Mouse (Mus musculus) midbrain, embryonic 14.5 days (tissue): Measurements from ENCODE around the gene Kif1bp. TPM values are rescaled to one million over a fixed set of nuclear protein-coding genes. Genes with fewer than 3 reads are reported as not detected.
"Not testable (repeated sequence)": the region's sequence is repeated elsewhere in the genome, so short reads cannot be mapped to it uniquely, and the experiment has no call there.

Experiments
- ATAC-seq: fragments of 200-750 bp; cut with Nextera tagmentation; 2 replicates; pipeline ENCODE4 v1.8.0; 2017; ENCODE audit warnings: moderate number of reproducible peaks, moderate library complexity; ENCODE audit not compliant: low FRiP score, low TSS enrichment
- DNase-seq: peaks from one replicate; pipeline ENCODE4 v3.0.0-alpha.2; 2015
- H3K27ac ChIP-seq: fragments of 300-500 bp; sonication (generic); replicated peaks from 2 replicates; pipeline ENCODE4 v1.5.1; 2014; ENCODE audit warnings: mild to moderate bottlenecking, low read depth, low read length, moderate library complexity
- H3K27me3 ChIP-seq: fragments of 300-500 bp; sonication (generic); 2 replicates; pipeline ENCODE4 v1.6.1; 2014; ENCODE audit warnings: low read length, control low read depth, mixed read lengths; ENCODE audit not compliant: control insufficient read depth, insufficient read depth
- H3K36me3 ChIP-seq: fragments of 300-500 bp; sonication (generic); 2 replicates; pipeline ENCODE4 v1.6.1; 2014; ENCODE audit warnings: low read length, control low read depth; ENCODE audit not compliant: control insufficient read depth, insufficient read depth
- H3K4me1 ChIP-seq: fragments of 300-500 bp; sonication (generic); 2 replicates; pipeline ENCODE4 v1.6.1; 2014; ENCODE audit warnings: mild to moderate bottlenecking, antibody characterized with exemption, low read length, control low read depth; ENCODE audit not compliant: control insufficient read depth, insufficient read depth
- H3K4me2 ChIP-seq: fragments of 300-500 bp; sonication (generic); 2 replicates; pipeline ENCODE4 v1.6.1; 2014; ENCODE audit warnings: mild to moderate bottlenecking, low read length, moderate library complexity
- H3K4me3 ChIP-seq: fragments of 300-500 bp; sonication (generic); replicated peaks from 2 replicates; pipeline ENCODE4 v1.5.1; 2014; ENCODE audit warnings: low read depth, low read length
- H3K9ac ChIP-seq: fragments of 300-500 bp; sonication (generic); replicated peaks from 2 replicates; pipeline ENCODE4 v1.6.1; 2014; ENCODE audit warnings: mild to moderate bottlenecking, low read length, moderate library complexity
- H3K9me3 ChIP-seq: fragments of 300-500 bp; sonication (generic); 2 replicates; pipeline ENCODE4 v1.6.1; 2016; ENCODE audit warnings: low read length, control low read depth, mixed read lengths; ENCODE audit not compliant: control insufficient read depth
- WGBS: fragments of 180-500 bp; shearing (Covaris S2); extraction: QIAGEN DNeasy Blood & Tissue Kit; methylation state at CpG from one replicate; pipeline ENCODE4 v1.1.7; 2014; 5-methylcytosine and 5-hydroxymethylcytosine counted together
- polyA plus RNA-seq: library from polyadenylated mRNA; unstranded; fragments of >200 nt; fragmentation: Nextera tagmentation; extraction: Ambion mirVana; gene quantifications from 2 replicates; pipeline ENCODE4 v1.2.1, GENCODE M21; 2014

The Kif1bp gene
- polyA plus RNA-seq, 1 experiment from 2014 or later = 85.3 TPM

DNA sequence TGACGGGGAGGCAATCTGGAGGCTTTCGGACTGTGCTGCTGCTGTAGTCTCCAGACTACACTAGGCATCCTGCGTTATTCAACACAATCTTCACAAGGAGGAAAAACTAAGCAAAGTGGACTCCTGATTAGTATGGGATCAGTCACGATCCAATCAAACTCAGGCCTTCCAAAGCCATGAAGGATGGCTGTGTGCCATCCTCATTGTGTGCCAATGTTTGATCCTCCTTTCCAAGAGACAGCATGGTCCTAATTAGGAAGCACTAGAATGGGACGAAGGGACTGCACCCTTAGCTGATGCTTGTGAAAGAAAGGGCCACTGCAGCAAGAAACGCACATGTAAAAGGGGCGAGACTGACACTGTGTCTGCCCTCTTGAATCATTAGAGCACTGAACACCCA is 14.2 kb upstream of the Kif1bp start:
- no peak overlapping the region for H3K27ac ChIP-seq
- H3K36me3 ChIP-seq = peaks cover 85% of the 10 kb centered on the region
- H3K4me3 ChIP-seq = no peak overlapping the region
- H3K27me3 ChIP-seq = no peaks in the 10 kb centered on the region
- no peaks in the 10 kb centered on the region for H3K9me3 ChIP-seq
- H3K9ac ChIP-seq = no peak overlapping the region
- no peak for ATAC-seq
- H3K4me1 ChIP-seq = no peaks in the 10 kb centered on the region
- H3K4me2 ChIP-seq = no peak overlapping the region
- no peak for DNase-seq
- WGBS = 91% methylated on average over 7 of the region's 7 CpGs

DNA sequence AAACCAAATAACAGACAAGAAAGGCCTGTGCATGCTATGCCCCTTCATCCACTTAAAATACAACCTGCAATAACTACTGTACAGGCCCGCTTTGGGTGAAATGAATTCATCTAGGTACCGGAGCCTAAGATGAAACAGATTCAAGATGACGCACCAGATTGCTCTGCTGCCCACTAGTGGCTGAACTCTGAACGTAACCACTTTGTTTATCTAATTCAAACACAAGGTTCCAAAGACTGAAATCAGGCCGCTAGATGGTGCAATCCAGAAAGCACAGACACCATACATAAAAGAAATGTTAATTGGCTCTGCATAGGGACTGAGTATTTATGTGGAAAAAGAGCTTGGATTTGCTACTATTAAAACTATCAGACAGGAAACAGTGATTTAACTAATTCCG is 11.9 kb upstream of the Kif1bp start:
- Histone ChIP-seq H3K27ac (no peak overlapping the region), H3K9me3 (no peaks in the 10 kb centered on the region), H3K27me3 (no peaks in the 10 kb centered on the region), H3K4me1 (no peaks in the 10 kb centered on the region), H3K9ac (no peak overlapping the region), H3K36me3 (peaks cover 90% of the 10 kb centered on the region), H3K4me3 (no peak overlapping the region), H3K4me2 (no peak overlapping the region)
- no peak for ATAC-seq
- WGBS = 27% methylated on average over 6 of the region's 6 CpGs
- DNase-seq = peak; percentile 96

DNA sequence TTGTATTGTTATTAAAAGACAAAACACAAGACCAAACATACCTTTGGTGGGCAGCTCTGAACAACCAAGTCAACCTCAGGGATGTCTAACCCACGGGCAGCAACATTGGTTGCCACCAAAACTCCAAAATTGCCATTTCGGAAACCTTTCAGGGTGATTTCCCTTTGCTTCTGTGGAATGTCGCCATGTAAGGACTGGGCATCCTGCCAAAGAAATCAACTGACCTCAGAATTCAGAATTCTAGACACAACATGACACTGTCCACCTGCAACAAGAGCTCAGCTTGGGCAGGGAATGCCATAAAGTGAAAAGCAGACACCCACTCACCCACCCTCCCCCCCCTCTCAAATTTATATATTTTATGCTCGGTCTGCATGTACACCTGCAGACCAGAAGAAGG is 10.4 kb upstream of the Kif1bp start:
- 87% methylated on average over 4 of the region's 4 CpGs for WGBS
- H3K9me3 ChIP-seq = no peaks in the 10 kb centered on the region
- H3K9ac ChIP-seq = no peak overlapping the region
- DNase-seq = peak; percentile 8
- no peak overlapping the region for H3K4me3 ChIP-seq
- no peak for ATAC-seq
- no peaks in the 10 kb centered on the region for H3K27me3 ChIP-seq
- no peak overlapping the region for H3K27ac ChIP-seq
- H3K4me1 ChIP-seq = no peaks in the 10 kb centered on the region
- no peak overlapping the region for H3K4me2 ChIP-seq
- peaks cover 92% of the 10 kb centered on the region for H3K36me3 ChIP-seq

DNA sequence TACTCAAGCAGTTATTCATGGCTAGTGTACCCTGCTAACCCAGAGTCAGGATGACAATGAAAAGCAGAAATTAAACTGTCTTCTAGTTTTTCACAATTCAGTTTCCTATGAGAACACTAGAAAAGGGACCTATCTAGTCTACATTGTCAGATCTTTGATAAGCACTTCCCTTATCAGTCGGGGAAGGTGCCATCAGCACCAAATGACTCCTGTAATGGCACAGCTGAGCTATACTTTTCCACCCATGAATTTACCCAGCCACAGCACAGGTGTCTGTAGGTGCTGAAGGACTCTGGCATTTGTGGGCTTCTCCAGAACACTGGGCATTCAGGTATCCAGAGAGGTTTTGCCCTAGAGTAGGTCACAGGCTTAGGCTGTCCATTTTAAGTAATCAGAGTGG is 5.0 kb upstream of the Kif1bp start:
- Histone ChIP-seq H3K27ac (no peak overlapping the region), H3K36me3 (peaks cover 79% of the 10 kb centered on the region), H3K27me3 (no peaks in the 10 kb centered on the region), H3K9me3 (no peaks in the 10 kb centered on the region), H3K4me1 (peaks cover 3% of the 10 kb centered on the region; the same call in 1 of the 2 replicates), H3K4me3 (no peak overlapping the region), H3K4me2 (no peak overlapping the region), H3K9ac (no peak overlapping the region)
- ATAC-seq (no peak), DNase-seq (no peak)
- 97% methylated on average over 1 of the region's 1 CpGs for WGBS

DNA sequence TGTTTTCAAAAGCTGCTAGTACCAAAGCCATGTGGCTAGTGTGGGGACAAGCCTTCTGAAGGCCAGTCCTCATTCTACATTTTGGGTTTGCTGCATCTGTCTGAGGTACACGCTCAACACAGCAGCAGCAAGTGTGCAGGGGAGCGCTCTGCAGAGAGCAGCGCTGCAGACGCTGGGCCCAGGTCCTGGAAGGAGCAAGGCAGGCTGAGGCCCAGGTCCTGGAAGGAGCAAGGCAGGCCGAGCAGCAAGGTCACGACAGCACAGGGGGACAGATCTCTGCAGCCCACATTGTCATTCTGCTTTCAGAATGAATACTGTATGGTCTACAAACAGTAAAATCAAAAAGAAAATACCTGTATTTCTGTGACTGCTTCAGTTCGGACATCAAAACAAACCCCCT is 4.4 kb upstream of the Kif1bp start:
- Histone ChIP-seq H3K4me3 (no peak overlapping the region), H3K36me3 (peaks cover 73% of the 10 kb centered on the region), H3K4me2 (no peak overlapping the region), H3K27ac (no peak overlapping the region), H3K4me1 (peaks cover 3% of the 10 kb centered on the region; the same call in 1 of the 2 replicates), H3K27me3 (no peaks in the 10 kb centered on the region), H3K9ac (no peak overlapping the region), H3K9me3 (no peaks in the 10 kb centered on the region)
- DNase-seq = no peak
- 88% methylated on average over 7 of the region's 7 CpGs for WGBS
- no peak for ATAC-seq

DNA sequence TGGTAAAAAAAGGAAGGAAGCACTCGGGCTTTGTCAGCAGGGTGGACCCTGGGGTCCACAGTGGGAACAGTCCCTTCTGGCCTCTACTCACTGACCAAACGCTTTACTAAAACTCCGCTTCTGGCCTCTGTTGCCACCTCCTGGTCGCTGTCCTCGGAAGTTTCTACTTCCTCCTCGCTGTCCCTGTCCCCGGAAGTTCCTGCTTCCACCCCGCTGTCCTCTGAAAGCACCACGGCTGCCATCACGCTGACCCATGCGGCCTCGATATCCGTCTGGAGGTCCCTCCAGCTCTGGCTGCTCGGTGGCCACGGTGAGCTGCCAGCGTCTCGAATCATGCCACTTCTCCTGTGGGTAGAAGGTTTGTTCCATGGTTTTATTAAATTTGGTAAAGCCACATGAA is 4.0 kb upstream of the Kif1bp start:
- no peaks in the 10 kb centered on the region for H3K27me3 ChIP-seq
- DNase-seq = no peak
- WGBS = 93% methylated on average over 17 of the region's 17 CpGs

DNA sequence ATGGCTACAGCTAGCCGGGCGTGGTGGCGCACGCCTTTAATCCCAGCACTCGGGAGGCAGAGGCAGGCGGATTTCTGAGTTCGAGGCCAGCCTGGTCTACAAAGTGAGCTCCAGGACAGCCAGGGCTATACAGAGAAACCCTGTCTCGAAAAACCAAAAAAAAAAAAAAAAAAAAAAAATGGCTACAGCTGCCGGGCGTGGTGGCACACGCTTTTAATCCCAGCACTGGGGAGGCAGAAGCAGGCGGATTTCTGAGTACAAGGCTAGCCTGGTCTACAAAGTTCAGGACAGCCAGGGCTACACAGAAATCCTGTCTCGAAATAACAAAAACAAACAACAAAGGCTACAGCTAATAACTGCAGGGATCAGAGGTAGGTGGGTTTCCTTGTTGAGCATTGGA is 872 bp upstream of the Kif1bp start:
- peaks cover 56% of the 10 kb centered on the region for H3K36me3 ChIP-seq
- not testable (repeated sequence) for H3K4me3 ChIP-seq, ATAC-seq

More for the DNA sequence above, 4.0 kb upstream of the Kif1bp start:
- Histone ChIP-seq H3K36me3 (peaks cover 69% of the 10 kb centered on the region), H3K9me3 (no peaks in the 10 kb centered on the region), H3K27ac (no peak overlapping the region), H3K4me2 (no peak overlapping the region), H3K9ac (no peak overlapping the region), H3K4me1 (peaks cover 6% of the 10 kb centered on the region; the same call in 1 of the 2 replicates), H3K4me3 (no peak overlapping the region)
- no peak for ATAC-seq

DNA sequence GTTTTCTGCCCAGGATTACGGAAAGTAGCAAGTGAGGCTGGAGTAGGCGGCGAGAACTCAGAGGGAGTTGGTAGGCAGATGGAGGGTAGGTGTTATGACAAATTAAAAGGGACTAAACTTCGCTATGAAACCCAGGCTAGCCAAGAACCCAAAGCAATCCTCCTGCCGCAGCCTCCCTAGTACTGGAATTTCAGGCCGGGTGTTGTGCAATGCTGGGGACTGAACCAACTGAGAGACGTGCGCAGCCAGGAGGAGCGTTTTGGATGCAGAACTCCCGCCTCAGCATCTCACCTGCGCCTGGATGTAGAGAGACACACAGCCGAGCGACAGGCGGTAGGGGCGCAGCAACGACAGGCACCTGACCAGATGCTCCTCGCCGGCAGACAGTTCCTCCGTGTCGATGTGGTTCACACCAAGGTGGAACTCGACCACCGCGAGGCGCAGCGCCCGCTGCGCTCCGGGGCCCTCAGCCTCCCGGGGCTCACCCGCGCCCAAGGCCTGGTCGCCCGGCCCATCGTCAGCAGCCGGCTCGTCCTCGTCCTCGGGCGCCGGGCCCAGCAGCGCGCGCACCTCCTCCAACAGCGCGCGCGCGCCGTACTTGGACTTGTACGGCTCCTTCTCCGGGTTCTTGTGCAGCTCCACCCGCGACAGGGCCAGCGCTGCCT is 452 bp downstream of the Kif1bp start:
- DNase-seq (no peak), ATAC-seq (peak; percentile 84)
- peaks cover 12% of the 10 kb centered on the region for H3K4me1 ChIP-seq
- WGBS = 1% methylated on average over 54 of the region's 54 CpGs
- H3K4me3 ChIP-seq = peak overlapping the region; percentile 83
- no peaks in the 10 kb centered on the region for H3K9me3 ChIP-seq
- peak overlapping the region; percentile 83 for H3K27ac ChIP-seq
- H3K9ac ChIP-seq = peak overlapping the region; percentile 89
- H3K27me3 ChIP-seq = no peaks in the 10 kb centered on the region
- peaks cover 56% of the 10 kb centered on the region for H3K36me3 ChIP-seq
- H3K4me2 ChIP-seq = peak overlapping the region; percentile 94

More for the DNA sequence above, 872 bp upstream of the Kif1bp start:
- H3K27me3 ChIP-seq, H3K9ac ChIP-seq, DNase-seq, H3K9me3 ChIP-seq, H3K27ac ChIP-seq: not testable (repeated sequence)
- peak overlapping the region; percentile 56; the same call in 1 of the 2 replicates for H3K4me2 ChIP-seq
- H3K4me1 ChIP-seq = peaks cover 12% of the 10 kb centered on the region
- 78% methylated on average over 12 of the region's 13 CpGs for WGBS

DNA sequence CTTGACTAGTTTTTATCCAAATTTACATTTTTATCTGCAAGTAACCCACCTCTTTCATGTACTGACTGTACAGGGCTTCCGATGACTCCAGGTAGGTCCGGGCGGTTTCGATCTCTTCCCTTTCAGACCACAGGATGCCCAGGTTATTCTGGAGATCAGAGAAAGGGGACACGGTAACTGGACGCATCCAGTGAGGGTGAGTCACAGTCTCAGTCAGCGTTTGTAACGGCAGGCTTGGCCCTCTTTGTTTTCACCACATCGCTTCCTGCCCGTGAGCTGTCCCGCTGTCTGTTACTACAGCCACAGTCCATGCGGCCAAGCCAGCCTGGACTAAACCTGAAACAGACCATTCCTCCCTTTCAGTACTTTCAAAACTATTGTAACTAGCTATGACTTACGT is 3.3 kb downstream of the Kif1bp start:
- DNase-seq = no peak
- no peak for ATAC-seq
- no peak overlapping the region for H3K4me3 ChIP-seq
- H3K4me2 ChIP-seq = no peak overlapping the region
- H3K4me1 ChIP-seq = peaks cover 12% of the 10 kb centered on the region
- H3K36me3 ChIP-seq = peaks cover 50% of the 10 kb centered on the region
- H3K27me3 ChIP-seq = no peaks in the 10 kb centered on the region
- 91% methylated on average over 13 of the region's 13 CpGs for WGBS
- no peak overlapping the region for H3K27ac ChIP-seq
- H3K9me3 ChIP-seq = no peaks in the 10 kb centered on the region
- no peak overlapping the region for H3K9ac ChIP-seq
